Mouse (Mus musculus): ENCODE measurements around the gene Nup133. TPM values are rescaled to one million over a fixed set of nuclear protein-coding genes. Genes with fewer than 3 reads are reported as not detected.

The Nup133 gene
- polyA plus RNA-seq, 1 experiment from 2014 or later: 26.2 TPM

DNA sequence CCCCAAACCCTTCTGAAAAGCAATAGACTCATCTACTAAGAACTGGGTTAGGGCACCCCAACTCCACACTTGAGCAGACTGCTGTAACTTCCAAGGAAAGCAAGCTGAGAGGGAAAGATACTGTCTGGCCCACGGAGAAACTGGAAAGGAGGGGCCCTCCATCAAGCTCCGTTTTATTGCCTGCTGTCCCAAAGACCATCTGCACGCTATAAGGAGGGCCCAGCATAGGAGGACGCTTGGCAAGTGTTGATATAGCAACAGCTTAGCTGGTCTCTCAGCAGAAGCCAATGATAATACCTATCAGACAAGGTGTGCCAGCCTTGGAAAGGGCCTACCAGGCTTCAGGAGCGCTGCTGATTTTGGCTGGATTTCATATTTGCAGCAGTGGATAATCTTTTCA lies 97.5 kb downstream of the Nup133 start:
- DNase-seq (ENCODE audit: low spot score): no peak

DNA sequence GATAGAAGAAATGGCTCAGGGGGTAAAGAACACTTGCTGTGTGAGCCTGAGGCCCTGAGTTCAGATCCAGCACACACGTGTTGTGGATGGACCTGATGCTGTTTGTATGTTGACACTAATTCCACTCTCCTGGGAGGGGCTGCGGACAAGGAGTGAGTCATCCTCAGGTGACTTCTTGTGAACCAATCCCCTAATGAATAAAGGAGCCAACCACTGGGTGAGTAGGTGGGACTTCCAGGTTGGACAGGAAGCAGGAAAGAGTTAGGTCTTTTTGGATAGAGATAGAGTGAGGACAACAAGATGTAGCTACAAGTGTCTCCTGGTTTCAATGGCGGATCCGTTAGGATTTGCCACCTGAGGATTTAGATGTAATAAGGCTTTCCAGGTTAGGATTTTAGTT lies 99.7 kb downstream of the Nup133 start:
- DNase-seq (ENCODE audit: low spot score): no peak

DNA sequence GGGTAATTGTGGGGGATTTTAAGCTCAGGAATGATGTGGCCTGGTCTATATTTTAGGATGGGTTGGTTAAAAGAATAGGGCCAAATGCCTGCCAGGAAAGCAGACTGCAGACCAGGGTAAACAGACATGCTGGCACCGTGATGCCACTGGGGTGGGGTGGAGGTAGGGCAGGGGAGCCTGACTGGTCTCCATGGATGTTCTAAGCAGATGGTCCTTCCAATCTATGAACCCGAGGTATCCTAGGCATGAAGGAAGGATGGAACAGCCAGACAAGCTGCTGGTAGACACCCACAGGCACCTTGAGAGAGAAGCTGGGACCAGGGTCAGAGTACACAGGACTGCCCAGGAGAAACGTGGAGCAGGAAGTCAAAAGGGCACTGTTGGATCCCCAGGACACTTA lies 101.5 kb downstream of the Nup133 start:
- no peak for DNase-seq (ENCODE audit: low spot score)

Other genes starting within 250 kb of the Nup133 start
- gene Rab4a, start 143.3 kb downstream of the Nup133 start, polyA plus RNA-seq (2015; fragmentation: Nextera tagmentation; extraction: Ambion mirVana): 23.4 and 23.5 TPM in 2 replicates
- gene Ccsap, start 89.1 kb downstream of the Nup133 start, polyA plus RNA-seq (2015; fragmentation: Nextera tagmentation; extraction: Ambion mirVana): 6.6 and 6.7 TPM in 2 replicates
- gene Acta1, start 54.5 kb downstream of the Nup133 start, polyA plus RNA-seq (2015; fragmentation: Nextera tagmentation; extraction: Ambion mirVana): 14.5 and 22.3 TPM in 2 replicates
- gene Abcb10, start 33.9 kb upstream of the Nup133 start, polyA plus RNA-seq (2015; fragmentation: Nextera tagmentation; extraction: Ambion mirVana): 4.1 and 4.4 TPM in 2 replicates
- 60.5 and 60.6 TPM in 2 replicates for gene Taf5l, start 72.1 kb upstream of the Nup133 start, polyA plus RNA-seq (2015; fragmentation: Nextera tagmentation; extraction: Ambion mirVana)
- gene Urb2, start 72.2 kb upstream of the Nup133 start, polyA plus RNA-seq (2015; fragmentation: Nextera tagmentation; extraction: Ambion mirVana): 4.0 and 4.2 TPM in 2 replicates

Measured in thymus, postnatal 0 days (tissue).